Mouse (Mus musculus): Measurements from ENCODE around the gene Gprin2. TPM values are rescaled to one million over a fixed set of nuclear protein-coding genes. Genes with fewer than 3 reads are reported as not detected.

The Gprin2 gene
- polyA plus RNA-seq, 1 experiment from 2014 or later = 6.1 TPM

- ATAC-seq = no peak
- WGBS = 81% methylated on average over 12 of the region's 12 CpGs
- Histone ChIP-seq H3K4me1 (replicated peaks; ENCODE audit: control insufficient read depth, insufficient read depth, low read length) (no peaks in the 10 kb centered on the region; the same call in 1 of the 2 replicates), H3K4me2 (ENCODE audit: low read length) (no peak overlapping the region), H3K36me3 (ENCODE audit: control insufficient read depth, insufficient read depth) (no peaks in the 10 kb centered on the region), H3K9ac (replicated peaks; ENCODE audit: low read depth, low read length) (no peak overlapping the region), H3K4me3 (replicated peaks; ENCODE audit: low read length) (no peak overlapping the region), H3K9me3 (ENCODE audit: control insufficient read depth, low read length) (no peaks in the 10 kb centered on the region), H3K27me3 (replicated peaks; ENCODE audit: control insufficient read depth, insufficient read depth, low read length) (no peaks in the 10 kb centered on the region), H3K27ac (ENCODE audit: low read length) (no peak overlapping the region)
These were observed 26.5 kb upstream of the Gprin2 start for GRCm38 (mm10) chr14:34227981-34228380.

- no peaks in the 10 kb centered on the region for H3K27me3 ChIP-seq (replicated peaks; ENCODE audit: control insufficient read depth, insufficient read depth, low read length)
- H3K36me3 ChIP-seq (ENCODE audit: control insufficient read depth, insufficient read depth) = no peaks in the 10 kb centered on the region
- H3K27ac ChIP-seq (ENCODE audit: low read length) = no peak overlapping the region
- H3K4me1 ChIP-seq (replicated peaks; ENCODE audit: control insufficient read depth, insufficient read depth, low read length) = no peaks in the 10 kb centered on the region
- no peak overlapping the region for H3K4me3 ChIP-seq (replicated peaks; ENCODE audit: low read length)
- ATAC-seq = no peak
- no peaks in the 10 kb centered on the region for H3K9me3 ChIP-seq (ENCODE audit: control insufficient read depth, low read length)
- H3K9ac ChIP-seq (replicated peaks; ENCODE audit: low read depth, low read length) = no peak overlapping the region
- no peak overlapping the region for H3K4me2 ChIP-seq (ENCODE audit: low read length)
- 80% methylated on average over 4 of the region's 4 CpGs for WGBS
These were observed 25.1 kb upstream of the Gprin2 start for GRCm38 (mm10) chr14:34226566-34226965.

DNA sequence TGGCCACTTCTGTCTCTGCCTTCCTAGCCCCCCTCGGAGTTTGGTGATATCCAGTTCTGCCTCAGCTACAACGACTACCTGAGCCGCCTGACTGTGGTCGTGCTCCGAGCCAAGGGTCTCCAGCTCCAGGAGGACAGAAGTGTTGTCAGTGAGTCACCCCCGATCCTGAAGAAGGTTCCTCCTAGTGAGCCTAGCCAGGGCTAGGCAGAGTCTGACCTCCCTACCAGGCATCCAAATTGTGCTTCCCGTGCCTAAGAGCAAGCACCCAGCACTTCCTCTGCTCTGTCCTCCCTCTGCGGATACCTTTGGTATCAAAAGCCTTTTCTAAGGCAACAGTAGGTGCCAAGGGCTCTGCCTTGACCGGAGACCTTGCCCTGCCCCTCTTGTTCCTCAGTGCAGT is 24.5 kb upstream of the Gprin2 start:
- ATAC-seq = no peak
- no peak overlapping the region for H3K27ac ChIP-seq (ENCODE audit: low read length)
- WGBS = 85% methylated on average over 9 of the region's 9 CpGs
- H3K9me3 ChIP-seq (ENCODE audit: control insufficient read depth, low read length) = no peaks in the 10 kb centered on the region
- no peak overlapping the region for H3K9ac ChIP-seq (replicated peaks; ENCODE audit: low read depth, low read length)
- no peak overlapping the region for H3K4me3 ChIP-seq (replicated peaks; ENCODE audit: low read length)
- no peak overlapping the region for H3K4me2 ChIP-seq (ENCODE audit: low read length)
- H3K4me1 ChIP-seq (replicated peaks; ENCODE audit: control insufficient read depth, insufficient read depth, low read length) = no peaks in the 10 kb centered on the region
- no peaks in the 10 kb centered on the region for H3K36me3 ChIP-seq (ENCODE audit: control insufficient read depth, insufficient read depth)
- peaks cover under 1% of the 10 kb centered on the region; the same call in 1 of the 2 replicates for H3K27me3 ChIP-seq (replicated peaks; ENCODE audit: control insufficient read depth, insufficient read depth, low read length)

DNA sequence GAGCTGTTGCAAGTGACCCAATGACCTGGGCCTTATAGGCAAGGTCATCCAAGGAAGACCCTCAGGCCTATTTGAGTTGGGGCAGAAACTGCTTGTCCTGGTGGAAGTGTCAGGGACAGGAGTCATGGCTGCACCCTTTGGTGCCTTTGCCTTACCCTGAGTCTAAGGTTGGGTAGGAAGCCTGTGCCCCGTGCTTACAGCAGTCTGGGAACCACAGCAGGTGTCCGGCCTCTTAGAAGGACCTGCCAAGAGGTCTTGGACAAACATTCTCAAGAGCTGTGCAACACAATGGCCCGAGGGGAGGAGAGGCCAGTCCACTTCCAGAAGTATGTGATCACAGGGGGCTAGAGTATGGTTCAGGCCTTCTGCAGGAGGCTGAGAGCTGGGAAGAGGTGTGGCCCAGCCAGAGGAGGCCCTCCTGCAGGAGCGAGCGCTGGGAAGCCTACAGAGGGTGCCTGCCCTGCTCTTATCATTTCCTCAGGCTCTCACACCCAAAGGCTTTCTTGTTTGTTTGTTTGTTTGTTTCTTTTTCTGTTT is 22.0 kb upstream of the Gprin2 start:
- no peak overlapping the region for H3K4me3 ChIP-seq (replicated peaks; ENCODE audit: low read length)
- no peak overlapping the region for H3K9ac ChIP-seq (replicated peaks; ENCODE audit: low read depth, low read length)
- no peaks in the 10 kb centered on the region for H3K9me3 ChIP-seq (ENCODE audit: control insufficient read depth, low read length)
- peaks cover 3% of the 10 kb centered on the region for H3K4me1 ChIP-seq (replicated peaks; ENCODE audit: control insufficient read depth, insufficient read depth, low read length)
- H3K36me3 ChIP-seq (ENCODE audit: control insufficient read depth, insufficient read depth) = no peaks in the 10 kb centered on the region
- ATAC-seq = no peak
- peaks cover 13% of the 10 kb centered on the region for H3K27me3 ChIP-seq (replicated peaks; ENCODE audit: control insufficient read depth, insufficient read depth, low read length)
- no peak overlapping the region for H3K27ac ChIP-seq (ENCODE audit: low read length)
- WGBS = 61% methylated on average over 5 of the region's 5 CpGs
- no peak overlapping the region for H3K4me2 ChIP-seq (ENCODE audit: low read length)

GRCm38 (mm10) chr14:34221416-34222077 is 20.1 kb upstream of the Gprin2 start:
- no peaks in the 10 kb centered on the region for H3K9me3 ChIP-seq (ENCODE audit: control insufficient read depth, low read length)
- H3K4me1 ChIP-seq (replicated peaks; ENCODE audit: control insufficient read depth, insufficient read depth, low read length) = peaks cover 3% of the 10 kb centered on the region
- 74% methylated on average over 5 of the region's 5 CpGs for WGBS
- H3K4me3 ChIP-seq (replicated peaks; ENCODE audit: low read length) = no peak overlapping the region
- H3K27ac ChIP-seq (ENCODE audit: low read length) = no peak overlapping the region
- peaks cover 13% of the 10 kb centered on the region for H3K27me3 ChIP-seq (replicated peaks; ENCODE audit: control insufficient read depth, insufficient read depth, low read length)
- no peaks in the 10 kb centered on the region for H3K36me3 ChIP-seq (ENCODE audit: control insufficient read depth, insufficient read depth)
- H3K9ac ChIP-seq (replicated peaks; ENCODE audit: low read depth, low read length) = no peak overlapping the region
- H3K4me2 ChIP-seq (ENCODE audit: low read length) = no peak overlapping the region
- no peak for ATAC-seq

GRCm38 (mm10) chr14:34220426-34220825 is 19.0 kb upstream of the Gprin2 start:
- no peak overlapping the region for H3K4me3 ChIP-seq (replicated peaks; ENCODE audit: low read length)
- no peaks in the 10 kb centered on the region for H3K9me3 ChIP-seq (ENCODE audit: control insufficient read depth, low read length)
- H3K9ac ChIP-seq (replicated peaks; ENCODE audit: low read depth, low read length) = no peak overlapping the region
- H3K27me3 ChIP-seq (replicated peaks; ENCODE audit: control insufficient read depth, insufficient read depth, low read length) = peaks cover 13% of the 10 kb centered on the region
- H3K36me3 ChIP-seq (ENCODE audit: control insufficient read depth, insufficient read depth) = no peaks in the 10 kb centered on the region
- ATAC-seq = no peak
- H3K27ac ChIP-seq (ENCODE audit: low read length) = no peak overlapping the region
- no peak overlapping the region for H3K4me2 ChIP-seq (ENCODE audit: low read length)
- peaks cover 3% of the 10 kb centered on the region for H3K4me1 ChIP-seq (replicated peaks; ENCODE audit: control insufficient read depth, insufficient read depth, low read length)
- 72% methylated on average over 5 of the region's 5 CpGs for WGBS

GRCm38 (mm10) chr14:34219786-34220198 is 18.3 kb upstream of the Gprin2 start:
- no peak overlapping the region for H3K9ac ChIP-seq (replicated peaks; ENCODE audit: low read depth, low read length)
- H3K4me3 ChIP-seq (replicated peaks; ENCODE audit: low read length) = no peak overlapping the region; the same call in 1 of the 2 replicates
- ATAC-seq = no peak
- WGBS = 4% methylated on average over 29 of the region's 29 CpGs
- no peak overlapping the region for H3K27ac ChIP-seq (ENCODE audit: low read length)
- H3K36me3 ChIP-seq (ENCODE audit: control insufficient read depth, insufficient read depth) = no peaks in the 10 kb centered on the region
- H3K9me3 ChIP-seq (ENCODE audit: control insufficient read depth, low read length) = no peaks in the 10 kb centered on the region
- H3K4me2 ChIP-seq (ENCODE audit: low read length) = peak overlapping the region; percentile 39
- peaks cover 13% of the 10 kb centered on the region for H3K27me3 ChIP-seq (replicated peaks; ENCODE audit: control insufficient read depth, insufficient read depth, low read length)
- peaks cover 3% of the 10 kb centered on the region for H3K4me1 ChIP-seq (replicated peaks; ENCODE audit: control insufficient read depth, insufficient read depth, low read length)

DNA sequence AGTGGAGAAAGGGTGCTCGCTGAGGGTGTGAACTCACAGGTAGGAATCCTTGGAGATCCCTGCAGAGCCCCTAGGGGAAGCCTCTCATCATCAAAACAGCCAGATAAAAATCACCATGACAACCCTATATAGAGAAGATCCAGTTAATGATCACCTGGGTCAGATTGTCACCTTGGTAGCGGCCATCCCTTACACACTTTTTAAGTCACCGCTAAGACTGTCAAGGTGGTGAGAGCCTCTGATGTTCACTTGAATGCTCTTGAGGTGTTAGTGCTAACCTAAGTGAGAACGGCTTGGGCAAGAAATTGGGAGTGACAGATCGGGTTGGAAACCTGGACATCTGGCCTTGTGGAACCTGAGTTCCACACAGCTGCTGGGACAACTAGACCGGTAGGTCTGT is 17.8 kb upstream of the Gprin2 start, which contains the start of gene Syt15:
Gene Syt15, plus strand, starts transcription at position 301 of the 400 bp plus-strand sequence.
- no peak within 1 kb of the TSS for H3K27ac ChIP-seq (ENCODE audit: low read length)
- no peaks in the 10 kb centered on the region for H3K36me3 ChIP-seq (ENCODE audit: control insufficient read depth, insufficient read depth)
- H3K4me1 ChIP-seq (replicated peaks; ENCODE audit: control insufficient read depth, insufficient read depth, low read length) = peaks cover 3% of the 10 kb centered on the region
- no peak within 1 kb of the TSS; the same call in 1 of the 2 replicates for H3K4me3 ChIP-seq (replicated peaks; ENCODE audit: low read length)
- no peak for ATAC-seq
- H3K9ac ChIP-seq (replicated peaks; ENCODE audit: low read depth, low read length) = no peak within 1 kb of the TSS
- H3K9me3 ChIP-seq (ENCODE audit: control insufficient read depth, low read length) = no peaks in the 10 kb centered on the region
- H3K27me3 ChIP-seq (replicated peaks; ENCODE audit: control insufficient read depth, insufficient read depth, low read length) = peaks cover 13% of the 10 kb centered on the region
- WGBS = 72% methylated on average over 6 of the region's 6 CpGs
- H3K4me2 ChIP-seq (ENCODE audit: low read length) = peak within 1 kb of the TSS; percentile 39

DNA sequence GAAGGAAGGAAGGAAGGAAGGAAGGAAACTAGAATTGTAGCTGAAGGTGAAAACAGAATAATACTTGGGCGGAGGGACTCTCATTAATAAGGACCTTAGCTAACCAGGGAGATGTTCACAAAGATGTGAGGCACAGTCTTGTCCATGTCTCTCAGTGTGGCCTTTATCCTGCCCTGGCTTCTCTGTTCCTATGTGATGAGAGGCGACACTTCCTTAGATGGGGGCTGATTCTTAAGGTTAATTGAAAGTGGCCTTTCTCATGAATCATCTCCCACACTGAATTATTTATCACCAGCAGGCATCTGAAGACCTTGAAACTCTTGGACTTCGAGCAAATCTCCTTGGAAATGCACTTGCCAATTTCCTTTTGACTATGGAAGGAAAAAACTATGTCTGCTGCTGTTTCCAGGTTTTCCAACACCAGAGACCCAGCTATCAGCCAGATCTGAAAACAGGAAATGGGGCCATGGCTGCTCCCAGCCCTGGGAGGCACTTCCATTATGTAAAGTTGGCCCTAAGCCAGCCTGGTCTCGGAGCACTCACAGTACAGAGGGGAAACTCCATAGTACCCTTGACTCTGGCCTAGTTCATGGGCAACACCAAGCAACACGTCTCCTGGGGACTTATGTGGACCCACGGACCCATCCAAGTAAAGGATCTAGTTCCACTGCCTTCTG is 14.1 kb upstream of the Gprin2 start:
- Histone ChIP-seq H3K4me1 (replicated peaks; ENCODE audit: control insufficient read depth, insufficient read depth, low read length) (peaks cover 3% of the 10 kb centered on the region), H3K27ac (ENCODE audit: low read length) (no peak overlapping the region), H3K9me3 (ENCODE audit: control insufficient read depth, low read length) (no peaks in the 10 kb centered on the region), H3K27me3 (replicated peaks; ENCODE audit: control insufficient read depth, insufficient read depth, low read length) (peaks cover 8% of the 10 kb centered on the region), H3K4me3 (replicated peaks; ENCODE audit: low read length) (no peak overlapping the region), H3K4me2 (ENCODE audit: low read length) (no peak overlapping the region), H3K36me3 (ENCODE audit: control insufficient read depth, insufficient read depth) (no peaks in the 10 kb centered on the region), H3K9ac (replicated peaks; ENCODE audit: low read depth, low read length) (no peak overlapping the region)
- ATAC-seq = 0 out of 2 replicates have a peak, but pooled peaks have one; percentile 63
- 61% methylated on average over 6 of the region's 6 CpGs for WGBS
